In the genomic region with DNA sequence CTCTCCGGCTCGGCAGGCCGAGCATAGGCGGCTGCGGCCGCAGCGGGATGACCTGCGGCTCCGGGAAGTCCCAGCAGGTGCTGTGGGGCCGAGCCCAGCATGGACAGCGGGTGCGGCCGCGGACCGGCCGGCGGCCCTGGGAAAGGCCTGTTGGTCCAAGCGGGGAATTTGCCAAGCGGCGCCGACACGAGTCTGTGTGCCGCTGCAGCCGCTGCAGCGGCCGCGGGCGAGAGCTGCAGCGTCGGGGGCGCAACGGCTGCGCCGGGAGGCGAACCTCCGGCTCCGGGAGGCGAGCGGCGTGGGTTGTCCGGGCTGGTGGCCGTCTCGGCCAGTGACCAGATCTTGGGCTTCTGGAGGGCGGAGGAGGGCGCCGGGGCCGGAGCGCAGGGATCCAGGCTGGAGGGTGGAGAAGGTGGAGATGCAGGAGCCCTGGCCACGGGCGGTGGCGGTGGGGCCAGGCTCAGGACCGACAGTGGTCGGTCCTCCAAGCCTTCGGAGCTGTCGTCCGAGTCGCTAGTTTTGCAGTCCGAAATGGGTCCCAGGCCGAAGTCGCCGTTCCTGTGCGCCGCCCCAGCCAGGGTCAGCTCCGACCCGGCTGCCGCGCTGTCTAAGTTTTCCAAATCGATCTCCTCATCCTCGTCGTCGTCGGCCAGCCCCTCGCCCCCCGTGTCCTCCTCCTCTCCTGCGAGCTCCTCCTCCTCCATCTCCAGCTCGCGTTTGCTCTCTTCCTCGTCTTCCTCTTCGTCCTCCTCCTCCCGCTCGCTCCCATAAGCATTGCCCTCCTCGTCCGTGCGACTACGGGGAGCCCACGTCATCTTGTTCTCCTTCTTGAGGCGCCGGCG, we compare ENCODE assay signal across 8 mouse cellular contexts. TPM values are rescaled to one million over a fixed set of nuclear protein-coding genes. Genes with fewer than 3 reads are reported as not detected.
DNase-seq lines count a peak whose midpoint lies in the region; ATAC-seq and TF ChIP-seq lines count a peak whose summit lies in the region.

No protein-coding gene starts in this region.

- ATAC-seq in forebrain, embryonic 14.5 days: no peak

- H3K36me3 ChIP-seq in forebrain, embryonic 14.5 days (ENCODE audit: control insufficient read depth, insufficient read depth, low read length): no peaks in the 10 kb centered on the region
- peaks cover 2% of the 10 kb centered on the region for H3K36me3 ChIP-seq in kidney, adult 2 months (ENCODE audit: control insufficient read depth, insufficient read depth, low read length)

- TF ChIP-seq CTCF in kidney, adult 2 months (conservative IDR thresholded peaks at IDR 0.05; ENCODE audit: insufficient read depth, insufficient read length, low read depth, low read length): no peak

- peaks cover 95% of the 10 kb centered on the region for H3K27me3 ChIP-seq in forebrain, embryonic 14.5 days (replicated peaks; ENCODE audit: control insufficient read depth, insufficient read depth, low read length)
- no peaks in the 10 kb centered on the region for H3K27me3 ChIP-seq in kidney, adult 2 months (replicated peaks; ENCODE audit: control insufficient read depth, insufficient read depth, low read length)

- H3K4me2 ChIP-seq in forebrain, embryonic 14.5 days (ENCODE audit: low read length): peak overlapping the region; percentile 76

- peak overlapping the region; percentile 40 for H3K4me3 ChIP-seq in forebrain, embryonic 14.5 days (ENCODE audit: low read depth, low read length)
- H3K4me3 ChIP-seq in kidney, adult 2 months (ENCODE audit: insufficient read depth, low read depth, low read length): peak overlapping the region; percentile 73

- peak overlapping the region; percentile 40 for H3K9ac ChIP-seq in forebrain, embryonic 14.5 days (ENCODE audit: low read length)

- DNase-seq in ovary, postnatal 36 days (ENCODE audit: low spot score): peak; percentile 31
- DNase-seq in ovary, adult 18-20 months (ENCODE audit: low spot score): no peak
- DNase-seq in forebrain, embryonic 14.5 days (ENCODE audit: low spot score): peak; percentile 29
- DNase-seq in kidney, adult 2 months: peak; percentile 38
- DNase-seq in lung, postnatal 10 days: peak; percentile 21
- DNase-seq in natural killer cell, adult 2 months (ENCODE audit: low spot score in 2 of 2): no peak
- no peak for DNase-seq in ovary, postnatal 14 days (ENCODE audit: low spot score)
- DNase-seq in right cerebral cortex, adult 18-20 months: no peak

- H3K27ac ChIP-seq in forebrain, embryonic 14.5 days (ENCODE audit: low read depth, low read length): no peak overlapping the region
- peak overlapping the region; percentile 86 for H3K27ac ChIP-seq in kidney, adult 2 months (ENCODE audit: insufficient read depth, low read depth, low read length)

- H3K9me3 ChIP-seq in forebrain, embryonic 14.5 days (replicated peaks; ENCODE audit: control insufficient read depth, low read length): no peaks in the 10 kb centered on the region

- TF ChIP-seq POLR2A in kidney, adult 2 months (IDR thresholded peaks at IDR 0.05; ENCODE audit: low read depth, low read length): no peak

- under 1% methylated on average over 86 of the region's 89 CpGs for WGBS in forebrain, embryonic 14.5 days
- 5% methylated on average over 89 of the region's 89 CpGs for WGBS in kidney, adult 2 months

- peaks cover 10% of the 10 kb centered on the region for H3K4me1 ChIP-seq in forebrain, embryonic 14.5 days (ENCODE audit: control insufficient read depth, insufficient read depth, low read length)
- H3K4me1 ChIP-seq in kidney, adult 2 months (ENCODE audit: control insufficient read depth, insufficient read depth, low read length): no peaks in the 10 kb centered on the region

RNA-seq across cellular contexts. Expression of a gene that starts 2.0 kb away (rescaled TPM):
- polyA plus RNA-seq in forebrain, embryonic 14.5 days (2014; fragmentation: Nextera tagmentation; extraction: Ambion mirVana): 1.4 and 1.5 TPM in 2 replicates
- polyA plus RNA-seq in kidney, adult 2 months (2012; rRNA removed): 22.3 and 28.5 TPM in 2 replicates

Comparison
In these comparisons a context has a peak if more than half of its experiments do, and no peak if none do; other contexts are left out.
1. DNase-seq: peak in ovary, postnatal 36 days (single experiment), forebrain, embryonic 14.5 days (single experiment), kidney, adult 2 months (single experiment) and lung, postnatal 10 days (single experiment); none in ovary, adult 18-20 months (single experiment), natural killer cell, adult 2 months (0 of 2), ovary, postnatal 14 days (single experiment) and right cerebral cortex, adult 18-20 months (single experiment).